ENCODE assay signal across 9 mouse cellular contexts in the genomic region with DNA sequence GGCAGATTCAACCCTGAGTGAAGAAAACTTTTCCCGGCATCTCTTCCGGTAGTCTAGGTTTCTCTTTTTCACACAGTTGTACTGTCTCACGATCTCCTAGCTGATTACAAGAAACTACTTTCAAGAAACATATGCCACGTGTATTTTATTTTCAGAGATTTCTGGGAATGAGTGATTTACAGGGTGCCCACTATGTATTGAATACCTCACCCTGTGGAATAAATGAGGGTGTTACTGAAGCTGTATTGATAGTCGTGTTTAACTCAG. TPM values are rescaled to one million over a fixed set of nuclear protein-coding genes. Genes with fewer than 3 reads are reported as not detected.
DNase-seq lines count a peak whose midpoint lies in the region; ATAC-seq lines count a peak whose summit lies in the region.
"Had no signal": no experiment of that assay in that cellular context is flagged by ENCODE, and none has a peak within 500 bp of the region (broad histone marks: within the 10 kb centered on the region; RNA-seq: fewer than 3 reads in every experiment).

No protein-coding gene starts in this region.

- no peaks in the 10 kb centered on the region for H3K27me3 ChIP-seq in neural tube, embryonic 11.5 days (ENCODE audit: control insufficient read depth, insufficient read depth, low read length)
- H3K27me3 ChIP-seq in forebrain, embryonic 16.5 days (replicated peaks; ENCODE audit: control insufficient read depth, insufficient read depth, low read length) = no peaks in the 10 kb centered on the region
- H3K27me3 ChIP-seq in limb, embryonic 15.5 days = no peaks in the 10 kb centered on the region
- H3K27me3 ChIP-seq in stomach, embryonic 15.5 days (replicated peaks) = no peaks in the 10 kb centered on the region

- H3K27ac ChIP-seq in neural tube, embryonic 11.5 days (ENCODE audit: low read depth, low read length) = no peak overlapping the region
- no peak overlapping the region for H3K27ac ChIP-seq in forebrain, embryonic 16.5 days (ENCODE audit: low read length)
- H3K27ac ChIP-seq in limb, embryonic 15.5 days = peak overlapping the region; percentile 92
- peak overlapping the region; percentile 87 for H3K27ac ChIP-seq in stomach, embryonic 15.5 days

- H3K4me3 ChIP-seq in neural tube, embryonic 11.5 days (ENCODE audit: low read depth, low read length) = peak overlapping the region; percentile 60
- peak overlapping the region; percentile 64 for H3K4me3 ChIP-seq in forebrain, embryonic 16.5 days (replicated peaks; ENCODE audit: low read length)
- peak overlapping the region; percentile 62 for H3K4me3 ChIP-seq in limb, embryonic 15.5 days
- peak overlapping the region; percentile 60 for H3K4me3 ChIP-seq in stomach, embryonic 15.5 days (replicated peaks)

- peak overlapping the region; percentile 82 for H3K9ac ChIP-seq in neural tube, embryonic 11.5 days (ENCODE audit: low read length)
- H3K9ac ChIP-seq in forebrain, embryonic 16.5 days (replicated peaks; ENCODE audit: low read depth, low read length) = no peak overlapping the region
- H3K9ac ChIP-seq in limb, embryonic 15.5 days = peak overlapping the region; percentile 55; the same call in 1 of the 2 replicates
- no peak overlapping the region for H3K9ac ChIP-seq in stomach, embryonic 15.5 days

- peak overlapping the region; percentile 83 for H3K4me2 ChIP-seq in neural tube, embryonic 11.5 days (ENCODE audit: low read depth)
- peak overlapping the region; percentile 98 for H3K4me2 ChIP-seq in forebrain, embryonic 16.5 days (ENCODE audit: low read length)
- H3K4me2 ChIP-seq in limb, embryonic 15.5 days = peak overlapping the region; percentile 59
- H3K4me2 ChIP-seq in stomach, embryonic 15.5 days = peak overlapping the region; percentile 76

- ATAC-seq in neural tube, embryonic 11.5 days (ENCODE audit: insufficient read depth, low FRiP score, low TSS enrichment) = peak; percentile 20; the same call in 1 of the 2 replicates
- peak; percentile 15; the same call in 1 of the 2 replicates for ATAC-seq in forebrain, embryonic 16.5 days
- ATAC-seq in limb, embryonic 15.5 days (ENCODE audit: insufficient number of reproducible peaks, low FRiP score, low TSS enrichment, low read depth) = peak; percentile 5; the same call in 1 of the 2 replicates
- ATAC-seq in stomach, embryonic 15.5 days (ENCODE audit: insufficient read depth, low FRiP score, low read depth) = no peak
- ATAC-seq: activated CD4-positive, CD25-positive, alpha-beta regulatory T cell, adult 4 months had no signal

- H3K36me3 ChIP-seq in neural tube, embryonic 11.5 days (ENCODE audit: control insufficient read depth, insufficient read depth, low read length) = no peaks in the 10 kb centered on the region
- no peaks in the 10 kb centered on the region for H3K36me3 ChIP-seq in forebrain, embryonic 16.5 days (ENCODE audit: control insufficient read depth, insufficient read depth)
- peaks cover 5% of the 10 kb centered on the region; the same call in 1 of the 2 replicates for H3K36me3 ChIP-seq in limb, embryonic 15.5 days
- H3K36me3 ChIP-seq in stomach, embryonic 15.5 days = 0 out of 2 replicates have a peak, but pooled peaks cover 3% of the 10 kb centered on the region

- H3K9me3 ChIP-seq in neural tube, embryonic 11.5 days (ENCODE audit: control insufficient read depth, low read length) = no peaks in the 10 kb centered on the region
- no peaks in the 10 kb centered on the region for H3K9me3 ChIP-seq in forebrain, embryonic 16.5 days (ENCODE audit: control insufficient read depth, low read length)
- no peaks in the 10 kb centered on the region for H3K9me3 ChIP-seq in limb, embryonic 15.5 days
- 0 out of 2 replicates have a peak, but pooled peaks cover 4% of the 10 kb centered on the region for H3K9me3 ChIP-seq in stomach, embryonic 15.5 days

- H3K4me1 ChIP-seq in neural tube, embryonic 11.5 days (ENCODE audit: control insufficient read depth, insufficient read depth, low read length) = no peaks in the 10 kb centered on the region
- H3K4me1 ChIP-seq in forebrain, embryonic 16.5 days (replicated peaks; ENCODE audit: control insufficient read depth, insufficient read depth, low read length) = peaks cover 8% of the 10 kb centered on the region
- H3K4me1 ChIP-seq in limb, embryonic 15.5 days = no peaks in the 10 kb centered on the region
- no peaks in the 10 kb centered on the region for H3K4me1 ChIP-seq in stomach, embryonic 15.5 days

- WGBS in neural tube, embryonic 11.5 days = 15% methylated on average over 5 of the region's 5 CpGs
- 8% methylated on average over 5 of the region's 5 CpGs for WGBS in forebrain, embryonic 16.5 days
- WGBS in limb, embryonic 15.5 days = 2% methylated on average over 5 of the region's 5 CpGs
- WGBS in stomach, embryonic 15.5 days = 6% methylated on average over 5 of the region's 5 CpGs

- no peak for DNase-seq in neural tube, embryonic 11.5 days (ENCODE audit: low spot score)
- DNase-seq in neural tube, embryonic 10.5 days (ENCODE audit: extremely low spot score, low spot score) = no peak
- no peak for DNase-seq in frontal cortex, postnatal 10 days (ENCODE audit: low spot score in 2 of 2)
- no peak for DNase-seq in c-Kit-positive CD71-positive TER-119-positive erythroid progenitor cells, embryonic 14.5 days (ENCODE audit: low spot score)
- no peak for DNase-seq in kidney, adult 11 months

RNA-seq across cellular contexts. Expression of a gene that starts 0.2 kb away (rescaled TPM):
- 11.3 and 13.2 TPM in 2 replicates for polyA plus RNA-seq in neural tube, embryonic 11.5 days (2014; fragmentation: Nextera tagmentation; extraction: Ambion mirVana)
- polyA plus RNA-seq in forebrain, embryonic 16.5 days (2015; fragmentation: Nextera tagmentation; extraction: Ambion mirVana) = 2.2 and 3.3 TPM in 2 replicates
- 19.6 and 20.6 TPM in 2 replicates for polyA plus RNA-seq in limb, embryonic 15.5 days (2015; fragmentation: Nextera tagmentation; extraction: Ambion mirVana)
- 12.4 and 12.5 TPM in 2 replicates for polyA plus RNA-seq in stomach, embryonic 15.5 days (2015; fragmentation: Nextera tagmentation; extraction: Ambion mirVana)
- polyA plus RNA-seq: activated CD4-positive, CD25-positive, alpha-beta regulatory T cell, adult 4 months had no signal

Comparison
In these comparisons a context has a peak if more than half of its experiments do, and no peak if none do; other contexts are left out.
1. H3K27ac ChIP-seq: peak in limb, embryonic 15.5 days (single experiment) and stomach, embryonic 15.5 days (single experiment); none in neural tube, embryonic 11.5 days (single experiment) and forebrain, embryonic 16.5 days (single experiment).
2. H3K9ac ChIP-seq: peak in neural tube, embryonic 11.5 days (single experiment) and limb, embryonic 15.5 days (single experiment); none in forebrain, embryonic 16.5 days (single experiment) and stomach, embryonic 15.5 days (single experiment).
3. Peak in every context shown above with its lines, with median percentiles within 50 percentile points of each other: H3K4me2 ChIP-seq and H3K4me3 ChIP-seq.